Mouse (Mus musculus) embryo, embryonic 9.5 days (tissue): Measurements from ENCODE around the gene Cyp4f39.
"Not testable (repeated sequence)": the region's sequence is repeated elsewhere in the genome, so short reads cannot be mapped to it uniquely, and the experiment has no call there.

Experiments
- DNase-seq: peaks from one replicate; pipeline ENCODE4 v3.0.0-alpha.2; 2017; ENCODE audit errors: extremely low spot score

Cyp4f39 gene

GRCm38 (mm10) chr17:32528408-32529337 lies 76.2 kb downstream of the Cyp4f39 start:
- peak; percentile 89 for DNase-seq

- not testable (repeated sequence) for DNase-seq
These were observed 79.8 kb downstream of the Cyp4f39 start for GRCm38 (mm10) chr17:32532356-32532755.

GRCm38 (mm10) chr17:32534068-32534467 lies 81.5 kb downstream of the Cyp4f39 start:
- no peak for DNase-seq

- peak; percentile 53 for DNase-seq
These were observed 83.7 kb downstream of the Cyp4f39 start, which contains the start of gene Cyp4f16 for GRCm38 (mm10) chr17:32536051-32536866. TSS of gene Cyp4f16 (plus strand) at chr17:32536558.

- DNase-seq = no peak
These were observed 84.3 kb downstream of the Cyp4f39 start for GRCm38 (mm10) chr17:32536867-32537250.
